In the genomic region with DNA sequence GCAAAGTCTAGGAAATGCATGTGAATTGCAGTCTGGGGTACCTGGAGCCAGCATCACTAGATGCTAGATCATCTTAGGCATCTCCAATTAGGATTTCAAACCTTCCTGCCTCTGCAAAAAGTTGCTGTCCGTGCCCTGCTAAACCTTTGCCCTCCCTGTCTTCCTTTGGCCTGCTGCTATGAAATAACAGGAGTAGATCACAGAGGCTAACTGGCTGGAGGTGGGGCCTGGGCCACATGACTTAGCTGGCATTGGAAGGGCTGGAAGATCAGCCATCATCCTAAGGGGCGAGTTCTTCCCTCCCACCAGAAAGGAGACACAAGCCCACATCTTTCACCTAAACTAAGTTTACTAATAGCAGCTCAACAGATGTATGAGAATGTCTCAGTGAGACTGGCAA, we compare ENCODE assay signal across 28 mouse cellular contexts.
"Had no signal": no experiment of that assay in that cellular context is flagged by ENCODE, and none has a peak within 500 bp of the region (broad histone marks: within the 10 kb centered on the region; RNA-seq: fewer than 3 reads in every experiment).

No protein-coding gene starts in this region.

- ATAC-seq: hindbrain, embryonic 16.5 days; inflammation-experienced regulatory T-cells, adult 6 months; intestine, embryonic 15.5 days; intestine, postnatal 0 days had no signal

- H3K9ac ChIP-seq: heart, embryonic 13.5 days; heart, embryonic 15.5 days; hindbrain, embryonic 12.5 days; hindbrain, embryonic 14.5 days; intestine, embryonic 15.5 days; limb, embryonic 13.5 days; liver, embryonic 13.5 days; liver, embryonic 15.5 days had no signal

- H3K27me3 ChIP-seq: intestine, embryonic 15.5 days had no signal

- H3K36me3 ChIP-seq: heart, embryonic 13.5 days; heart, embryonic 15.5 days; hindbrain, embryonic 10.5 days; hindbrain, embryonic 12.5 days; intestine, embryonic 15.5 days; limb, embryonic 13.5 days; liver, embryonic 13.5 days; liver, embryonic 15.5 days had no signal

- H3K9me3 ChIP-seq: heart, embryonic 13.5 days; heart, embryonic 15.5 days; hindbrain, embryonic 10.5 days; hindbrain, embryonic 12.5 days; intestine, embryonic 15.5 days; limb, embryonic 13.5 days; liver, embryonic 13.5 days; liver, embryonic 15.5 days had no signal

- H3K4me3 ChIP-seq: gastrocnemius, adult 2 months; heart, embryonic 13.5 days; heart, embryonic 15.5 days; hindbrain, embryonic 10.5 days; hindbrain, embryonic 12.5 days; intestine, embryonic 15.5 days; layer of hippocampus, adult 2 months; left cerebral cortex, adult 2 months; limb, embryonic 13.5 days; liver, embryonic 13.5 days; liver, embryonic 15.5 days had no signal

- H3K4me2 ChIP-seq: heart, embryonic 11.5 days; heart, embryonic 13.5 days; heart, embryonic 15.5 days; hindbrain, embryonic 12.5 days; hindbrain, embryonic 14.5 days; intestine, embryonic 15.5 days; limb, embryonic 13.5 days; liver, embryonic 11.5 days; liver, embryonic 13.5 days; liver, embryonic 15.5 days had no signal

- DNase-seq: gastrocnemius, adult 2 months; gastrocnemius, postnatal 10 days; gastrocnemius, postnatal 25 days; heart, adult 18-20 months; heart, postnatal 14 days; heart, postnatal 36 days; kidney, adult 18-20 months; kidney, adult 8-10 months; kidney, postnatal 10 days; kidney, postnatal 25 days; kidney, postnatal 4 days; liver; liver, embryonic 13.5 days had no signal

- H3K27ac ChIP-seq: gastrocnemius, adult 2 months; heart, embryonic 13.5 days; heart, embryonic 15.5 days; hindbrain, embryonic 10.5 days; hindbrain, embryonic 12.5 days; hindbrain, embryonic 14.5 days; intestine, embryonic 15.5 days; layer of hippocampus, adult 2 months; left cerebral cortex, adult 2 months; limb, embryonic 13.5 days; liver, embryonic 13.5 days; liver, embryonic 15.5 days had no signal
